Mouse (Mus musculus) embryonic facial prominence, embryonic 15.5 days (tissue): ENCODE measurements at regions not wholly inside any gene's neighbourhood (a gene's known extent, or its start where the extent isn't known, plus 50 kb on each side); places are given as distances from the start of the nearest gene placed in this dataset.

Source experiments
- ATAC-seq: fragments of 200-750 bp; cut with Nextera tagmentation; 2 replicates; pipeline ENCODE4 v1.8.0; 2017; ENCODE audit warnings: low read depth, moderate TSS enrichment; ENCODE audit not compliant: insufficient number of reproducible peaks, low FRiP score, low TSS enrichment
- H3K27ac ChIP-seq: fragments of 300-500 bp; sonication (generic); replicated peaks from 2 replicates; pipeline ENCODE4 v1.5.1; 2015; ENCODE audit warnings: mild to moderate bottlenecking, inconsistent platforms
- H3K27me3 ChIP-seq: fragments of 300-500 bp; sonication (generic); 2 replicates; pipeline ENCODE4 v1.6.1; 2015; ENCODE audit warnings: inconsistent platforms
- H3K36me3 ChIP-seq: fragments of 300-500 bp; sonication (generic); 2 replicates; pipeline ENCODE4 v1.6.1; 2015; ENCODE audit warnings: mild to moderate bottlenecking, inconsistent platforms
- H3K4me1 ChIP-seq: fragments of 300-500 bp; sonication (generic); 2 replicates; pipeline ENCODE4 v1.6.1; 2015; ENCODE audit warnings: inconsistent platforms
- H3K4me2 ChIP-seq: fragments of 300-500 bp; sonication (generic); replicated peaks from 2 replicates; pipeline ENCODE4 v1.6.1; 2015; ENCODE audit warnings: mild to moderate bottlenecking, inconsistent platforms
- H3K4me3 ChIP-seq: fragments of 300-500 bp; sonication (generic); replicated peaks from 2 replicates; pipeline ENCODE4 v1.5.1; 2015; ENCODE audit warnings: mild to moderate bottlenecking, inconsistent platforms
- H3K9ac ChIP-seq: fragments of 300-500 bp; sonication (generic); 2 replicates; pipeline ENCODE4 v1.6.1; 2015; ENCODE audit warnings: inconsistent platforms
- H3K9me3 ChIP-seq: fragments of 300-500 bp; sonication (generic); replicated peaks from 2 replicates; pipeline ENCODE4 v1.6.1; 2016; ENCODE audit warnings: inconsistent platforms
- WGBS: fragments of 180-500 bp; shearing (Covaris S2); methylation state at CpG from one replicate; pipeline ENCODE4 v1.1.7; 2015; 5-methylcytosine and 5-hydroxymethylcytosine counted together

- Histone ChIP-seq H3K9me3 (no peaks in the 10 kb centered on the region), H3K36me3 (no peaks in the 10 kb centered on the region), H3K4me1 (no peaks in the 10 kb centered on the region), H3K27me3 (no peaks in the 10 kb centered on the region), H3K27ac (no peak overlapping the region), H3K4me2 (no peak overlapping the region), H3K4me3 (no peak overlapping the region), H3K9ac (no peak overlapping the region)
- ATAC-seq, result no peak
- 79% methylated on average over 4 of the region's 4 CpGs for WGBS
Observed at GRCm38 (mm10) chr19:18200105-18200782, 362.8 kb upstream of the Pcsk5 start.

GRCm38 (mm10) chr19:18189102-18189742 is 351.8 kb upstream of the Pcsk5 start:
- Histone ChIP-seq H3K9ac (no peak overlapping the region), H3K27me3 (no peaks in the 10 kb centered on the region), H3K4me2 (no peak overlapping the region), H3K36me3 (no peaks in the 10 kb centered on the region), H3K4me3 (no peak overlapping the region), H3K27ac (no peak overlapping the region), H3K9me3 (no peaks in the 10 kb centered on the region), H3K4me1 (peaks cover 9% of the 10 kb centered on the region)
- 51% methylated on average over 4 of the region's 4 CpGs for WGBS
- no peak for ATAC-seq

- Histone ChIP-seq H3K27me3 (no peaks in the 10 kb centered on the region), H3K9ac (no peak overlapping the region), H3K36me3 (no peaks in the 10 kb centered on the region), H3K9me3 (no peaks in the 10 kb centered on the region), H3K4me3 (no peak overlapping the region), H3K4me1 (peaks cover 9% of the 10 kb centered on the region), H3K4me2 (no peak overlapping the region), H3K27ac (no peak overlapping the region)
- 60% methylated on average over 9 of the region's 9 CpGs for WGBS
- no peak for ATAC-seq
Observed at GRCm38 (mm10) chr19:18188122-18188866, 350.9 kb upstream of the Pcsk5 start.

GRCm38 (mm10) chr19:18185767-18186554 is 348.5 kb upstream of the Pcsk5 start:
- WGBS, result 76% methylated on average over 1 of the region's 1 CpGs
- Histone ChIP-seq H3K4me3 (no peak overlapping the region), H3K9me3 (no peaks in the 10 kb centered on the region), H3K27ac (no peak overlapping the region), H3K27me3 (no peaks in the 10 kb centered on the region), H3K36me3 (no peaks in the 10 kb centered on the region), H3K4me2 (no peak overlapping the region), H3K9ac (no peak overlapping the region), H3K4me1 (peaks cover 9% of the 10 kb centered on the region)
- ATAC-seq, result no peak

GRCm38 (mm10) chr19:18185211-18185610 is 347.8 kb upstream of the Pcsk5 start:
- Histone ChIP-seq H3K9me3 (no peaks in the 10 kb centered on the region), H3K9ac (no peak overlapping the region), H3K27me3 (no peaks in the 10 kb centered on the region), H3K4me1 (peaks cover 9% of the 10 kb centered on the region), H3K36me3 (no peaks in the 10 kb centered on the region), H3K4me3 (no peak overlapping the region), H3K27ac (no peak overlapping the region), H3K4me2 (no peak overlapping the region)
- WGBS, result 72% methylated on average over 2 of the region's 2 CpGs
- ATAC-seq, result no peak

GRCm38 (mm10) chr19:18176200-18176599 is 338.8 kb upstream of the Pcsk5 start:
- H3K9me3 ChIP-seq, result no peaks in the 10 kb centered on the region
- no peak overlapping the region for H3K4me2 ChIP-seq
- H3K9ac ChIP-seq, result no peak overlapping the region
- 54% methylated on average over 3 of the region's 3 CpGs for WGBS
- ATAC-seq, result no peak
- no peaks in the 10 kb centered on the region for H3K4me1 ChIP-seq
- H3K27me3 ChIP-seq, result no peaks in the 10 kb centered on the region
- no peak overlapping the region for H3K27ac ChIP-seq
- H3K4me3 ChIP-seq, result no peak overlapping the region
- H3K36me3 ChIP-seq, result no peaks in the 10 kb centered on the region

- H3K36me3 ChIP-seq, result no peaks in the 10 kb centered on the region
- no peaks in the 10 kb centered on the region for H3K4me1 ChIP-seq
- no peak overlapping the region for H3K27ac ChIP-seq
- H3K4me3 ChIP-seq, result no peak overlapping the region
- no peaks in the 10 kb centered on the region for H3K27me3 ChIP-seq
- no peaks in the 10 kb centered on the region for H3K9me3 ChIP-seq
- no peak overlapping the region for H3K4me2 ChIP-seq
- WGBS, result 85% methylated on average over 3 of the region's 3 CpGs
- no peak overlapping the region for H3K9ac ChIP-seq
- ATAC-seq, result no peak
Observed at GRCm38 (mm10) chr19:18146494-18146893, 309.1 kb upstream of the Pcsk5 start.

- Histone ChIP-seq H3K4me1 (no peaks in the 10 kb centered on the region), H3K9ac (no peak overlapping the region), H3K36me3 (no peaks in the 10 kb centered on the region), H3K27ac (no peak overlapping the region), H3K27me3 (no peaks in the 10 kb centered on the region), H3K9me3 (no peaks in the 10 kb centered on the region), H3K4me3 (no peak overlapping the region), H3K4me2 (no peak overlapping the region)
- WGBS, result 83% methylated on average over 3 of the region's 3 CpGs
- ATAC-seq, result no peak
Observed at GRCm38 (mm10) chr19:18130936-18131335, 293.5 kb upstream of the Pcsk5 start.

GRCm38 (mm10) chr19:18128786-18129185 is 291.4 kb upstream of the Pcsk5 start:
- WGBS, result 37% methylated on average over 2 of the region's 2 CpGs

GRCm38 (mm10) chr19:18106236-18106635 is 268.8 kb upstream of the Pcsk5 start:
- Histone ChIP-seq H3K4me3 (no peak overlapping the region), H3K27ac (no peak overlapping the region), H3K4me2 (no peak overlapping the region), H3K4me1 (no peaks in the 10 kb centered on the region), H3K9me3 (no peaks in the 10 kb centered on the region), H3K27me3 (no peaks in the 10 kb centered on the region), H3K9ac (no peak overlapping the region), H3K36me3 (no peaks in the 10 kb centered on the region)
- no peak for ATAC-seq
- 66% methylated on average over 6 of the region's 6 CpGs for WGBS

More at GRCm38 (mm10) chr19:18128786-18129185, 291.4 kb upstream of the Pcsk5 start:
- H3K36me3 ChIP-seq, result no peaks in the 10 kb centered on the region
- no peak overlapping the region for H3K27ac ChIP-seq
- H3K4me2 ChIP-seq, result no peak overlapping the region
- no peak overlapping the region for H3K4me3 ChIP-seq
- ATAC-seq, result no peak
- H3K9ac ChIP-seq, result no peak overlapping the region
- H3K27me3 ChIP-seq, result no peaks in the 10 kb centered on the region
- no peaks in the 10 kb centered on the region for H3K9me3 ChIP-seq
- H3K4me1 ChIP-seq, result no peaks in the 10 kb centered on the region

- Histone ChIP-seq H3K4me3 (no peak overlapping the region), H3K27me3 (no peaks in the 10 kb centered on the region), H3K4me2 (no peak overlapping the region), H3K36me3 (no peaks in the 10 kb centered on the region), H3K27ac (no peak overlapping the region), H3K9me3 (no peaks in the 10 kb centered on the region), H3K9ac (no peak overlapping the region), H3K4me1 (no peaks in the 10 kb centered on the region)
- WGBS, result 65% methylated on average over 2 of the region's 2 CpGs
- no peak for ATAC-seq
Observed at GRCm38 (mm10) chr19:18104590-18104989, 267.2 kb upstream of the Pcsk5 start.
